Mouse (Mus musculus): ENCODE data around the gene Cluh. TPM values are rescaled to one million over a fixed set of nuclear protein-coding genes. Genes with fewer than 3 reads are reported as not detected.

Cluh gene
- polyA plus RNA-seq, 1 experiment, result 43.2 TPM

- peaks cover 9% of the 10 kb centered on the region; the same call in 1 of the 2 replicates for H3K4me1 ChIP-seq (replicated peaks; ENCODE audit: control insufficient read depth, insufficient read depth, low read length)
- no peak overlapping the region for H3K4me3 ChIP-seq (ENCODE audit: control insufficient read depth, insufficient read depth, low read length)
- 46% methylated on average over 8 of the region's 8 CpGs for WGBS
- no peak overlapping the region for H3K27ac ChIP-seq (ENCODE audit: control insufficient read depth, insufficient read depth, low read length)
- TF ChIP-seq CTCF (IDR thresholded peaks at IDR 0.05; ENCODE audit: borderline replicate concordance, control insufficient read depth, extremely low read depth, insufficient read depth, low read length, poor library complexity) (no peak), POLR2A (IDR thresholded peaks at IDR 0.05; ENCODE audit: control insufficient read depth, extremely low read depth, insufficient read depth, low read length, poor library complexity) (no peak)
- no peak for DNase-seq
- H3K27me3 ChIP-seq (ENCODE audit: control insufficient read depth, insufficient read depth, low read length), result no peaks in the 10 kb centered on the region
- H3K36me3 ChIP-seq (ENCODE audit: control insufficient read depth, insufficient read depth, low read length), result peaks cover 10% of the 10 kb centered on the region
Measured at GRCm38 (mm10) chr11:74664906-74665305, 15.6 kb downstream of the Cluh start.

DNA sequence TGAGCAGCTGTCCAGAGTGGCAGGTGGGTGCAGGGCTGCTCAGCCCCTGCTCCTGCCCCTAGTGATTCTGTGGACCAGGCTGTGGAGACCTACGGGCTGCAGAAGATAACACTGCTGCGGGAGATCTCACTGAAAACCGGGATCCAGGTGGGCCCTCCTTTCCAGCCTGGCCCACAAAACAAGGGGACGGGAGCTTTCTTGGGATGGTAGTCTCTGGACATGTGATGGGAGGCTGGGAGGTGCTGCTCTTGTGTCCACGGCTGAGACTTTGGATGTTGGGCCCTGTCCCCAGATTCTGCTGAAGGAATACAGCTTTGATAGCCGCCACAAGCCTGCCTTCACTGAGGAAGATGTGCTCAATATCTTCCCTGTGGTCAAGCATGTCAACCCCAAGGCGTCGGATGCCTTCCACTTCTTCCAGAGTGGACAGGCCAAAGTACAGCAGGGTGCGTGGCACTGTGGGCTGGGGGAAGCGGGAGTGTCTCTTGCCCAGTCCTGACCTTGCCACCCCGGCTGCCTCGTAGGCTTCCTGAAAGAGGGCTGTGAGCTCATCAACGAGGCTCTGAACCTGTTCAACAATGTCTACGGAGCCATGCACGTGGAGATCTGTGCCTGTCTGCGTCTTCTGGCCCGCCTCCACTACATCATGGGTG, 16.5 kb downstream of the Cluh start:
- TF ChIP-seq POLR2A (IDR thresholded peaks at IDR 0.05; ENCODE audit: control insufficient read depth, extremely low read depth, insufficient read depth, low read length, poor library complexity), result no peak
- TF ChIP-seq CTCF (IDR thresholded peaks at IDR 0.05; ENCODE audit: borderline replicate concordance, control insufficient read depth, extremely low read depth, insufficient read depth, low read length, poor library complexity), result no peak
- Histone ChIP-seq H3K27ac (ENCODE audit: control insufficient read depth, insufficient read depth, low read length) (no peak overlapping the region), H3K27me3 (ENCODE audit: control insufficient read depth, insufficient read depth, low read length) (no peaks in the 10 kb centered on the region), H3K36me3 (ENCODE audit: control insufficient read depth, insufficient read depth, low read length) (peaks cover 2% of the 10 kb centered on the region), H3K4me3 (ENCODE audit: control insufficient read depth, insufficient read depth, low read length) (no peak overlapping the region), H3K4me1 (replicated peaks; ENCODE audit: control insufficient read depth, insufficient read depth, low read length) (peaks cover 9% of the 10 kb centered on the region; the same call in 1 of the 2 replicates)
- DNase-seq, result no peak
- 94% methylated on average over 17 of the region's 17 CpGs for WGBS

DNA sequence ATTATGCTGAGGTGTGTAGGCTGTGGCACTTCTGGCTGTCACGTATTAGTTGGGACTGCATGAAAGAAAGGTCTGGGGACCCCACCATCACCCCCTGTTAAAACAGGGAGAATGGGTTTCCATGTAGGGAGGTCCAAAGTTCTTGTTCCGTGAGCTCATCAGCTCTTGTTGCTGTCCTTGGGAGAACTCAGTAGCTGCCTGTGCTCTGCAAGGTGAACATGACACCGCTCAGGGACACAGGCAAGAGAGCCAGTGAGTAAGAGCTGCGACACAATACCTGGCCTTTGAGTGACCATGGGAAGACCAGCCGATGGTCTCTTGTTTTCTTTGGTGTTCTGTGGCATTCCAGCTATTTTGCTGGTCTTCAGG, 17.0 kb downstream of the Cluh start:
- Histone ChIP-seq H3K4me3 (ENCODE audit: control insufficient read depth, insufficient read depth, low read length) (no peak overlapping the region), H3K27me3 (ENCODE audit: control insufficient read depth, insufficient read depth, low read length) (no peaks in the 10 kb centered on the region), H3K36me3 (ENCODE audit: control insufficient read depth, insufficient read depth, low read length) (no peaks in the 10 kb centered on the region), H3K4me1 (replicated peaks; ENCODE audit: control insufficient read depth, insufficient read depth, low read length) (peaks cover 9% of the 10 kb centered on the region; the same call in 1 of the 2 replicates), H3K27ac (ENCODE audit: control insufficient read depth, insufficient read depth, low read length) (no peak overlapping the region)
- WGBS, result 96% methylated on average over 5 of the region's 5 CpGs
- DNase-seq, result no peak
- no peak for TF ChIP-seq POLR2A (IDR thresholded peaks at IDR 0.05; ENCODE audit: control insufficient read depth, extremely low read depth, insufficient read depth, low read length, poor library complexity)
- TF ChIP-seq CTCF (IDR thresholded peaks at IDR 0.05; ENCODE audit: borderline replicate concordance, control insufficient read depth, extremely low read depth, insufficient read depth, low read length, poor library complexity), result no peak

DNA sequence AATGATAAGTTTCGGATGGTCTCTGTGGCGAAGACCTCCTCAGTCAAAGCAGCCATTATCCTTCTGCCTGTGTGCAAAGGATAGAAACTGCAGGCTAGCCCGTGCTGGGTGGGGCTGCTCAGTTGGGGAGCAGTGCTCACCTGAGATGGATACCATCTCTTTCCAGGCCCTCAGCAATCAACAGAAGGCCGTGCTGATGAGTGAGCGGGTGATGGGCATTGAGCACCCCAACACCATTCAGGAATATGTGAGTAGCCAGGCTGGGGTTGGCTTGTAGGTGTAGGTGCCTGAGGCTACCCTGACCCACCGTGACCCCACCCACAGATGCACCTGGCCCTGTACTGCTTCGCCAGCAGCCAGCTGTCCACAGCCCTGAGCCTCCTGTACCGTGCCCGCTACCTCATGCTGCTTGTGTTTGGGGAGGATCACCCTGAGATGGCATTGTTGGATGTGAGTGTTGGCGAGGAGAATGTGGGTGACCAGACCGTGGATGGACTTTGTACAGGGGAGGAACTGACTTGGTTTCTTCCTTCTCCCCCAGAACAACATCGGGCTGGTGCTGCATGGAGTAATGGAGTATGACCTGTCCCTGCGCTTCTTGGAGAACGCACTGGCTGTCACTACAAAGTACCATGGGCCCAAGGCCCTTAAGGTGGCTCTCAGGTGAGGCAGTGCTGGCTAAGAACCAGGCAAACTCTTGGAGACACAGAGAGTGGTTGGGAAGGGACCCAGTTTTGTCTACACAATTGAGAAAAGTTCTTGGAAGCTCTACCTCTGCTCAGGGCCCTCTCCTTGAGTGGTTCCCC, 17.7 kb downstream of the Cluh start:
- Histone ChIP-seq H3K27ac (ENCODE audit: control insufficient read depth, insufficient read depth, low read length) (no peak overlapping the region), H3K36me3 (ENCODE audit: control insufficient read depth, insufficient read depth, low read length) (no peaks in the 10 kb centered on the region), H3K4me1 (replicated peaks; ENCODE audit: control insufficient read depth, insufficient read depth, low read length) (peaks cover 3% of the 10 kb centered on the region; the same call in 1 of the 2 replicates), H3K4me3 (ENCODE audit: control insufficient read depth, insufficient read depth, low read length) (no peak overlapping the region), H3K27me3 (ENCODE audit: control insufficient read depth, insufficient read depth, low read length) (no peaks in the 10 kb centered on the region)
- DNase-seq, result no peak
- WGBS, result 97% methylated on average over 14 of the region's 14 CpGs
- TF ChIP-seq POLR2A (IDR thresholded peaks at IDR 0.05; ENCODE audit: control insufficient read depth, extremely low read depth, insufficient read depth, low read length, poor library complexity), result no peak
- no peak for TF ChIP-seq CTCF (IDR thresholded peaks at IDR 0.05; ENCODE audit: borderline replicate concordance, control insufficient read depth, extremely low read depth, insufficient read depth, low read length, poor library complexity)

DNA sequence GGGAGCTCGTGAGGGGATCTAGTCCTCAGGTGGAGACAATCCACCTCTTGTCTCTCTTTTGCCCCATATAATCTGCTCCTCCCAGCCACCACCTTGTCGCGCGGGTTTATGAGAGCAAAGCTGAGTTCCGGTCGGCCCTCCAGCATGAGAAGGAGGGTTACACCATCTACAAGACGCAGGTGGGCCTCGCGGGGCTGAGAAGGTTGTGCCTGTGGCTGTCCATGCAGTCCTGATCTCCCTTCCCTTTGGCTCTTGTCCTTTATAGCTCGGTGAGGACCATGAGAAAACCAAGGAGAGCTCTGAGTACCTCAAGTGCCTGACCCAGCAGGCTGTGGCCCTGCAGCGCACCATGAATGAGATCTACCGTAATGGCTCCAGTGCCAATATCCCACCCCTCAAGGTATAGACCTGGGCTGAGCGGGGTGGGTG, 18.3 kb downstream of the Cluh start:
- TF ChIP-seq POLR2A (IDR thresholded peaks at IDR 0.05; ENCODE audit: control insufficient read depth, extremely low read depth, insufficient read depth, low read length, poor library complexity) (no peak), CTCF (IDR thresholded peaks at IDR 0.05; ENCODE audit: borderline replicate concordance, control insufficient read depth, extremely low read depth, insufficient read depth, low read length, poor library complexity) (no peak)
- no peaks in the 10 kb centered on the region for H3K27me3 ChIP-seq (ENCODE audit: control insufficient read depth, insufficient read depth, low read length)
- H3K4me3 ChIP-seq (ENCODE audit: control insufficient read depth, insufficient read depth, low read length), result no peak overlapping the region
- 0 out of 2 replicates have a peak, but pooled peaks cover 3% of the 10 kb centered on the region for H3K4me1 ChIP-seq (replicated peaks; ENCODE audit: control insufficient read depth, insufficient read depth, low read length)
- DNase-seq, result no peak
- H3K36me3 ChIP-seq (ENCODE audit: control insufficient read depth, insufficient read depth, low read length), result no peaks in the 10 kb centered on the region
- no peak overlapping the region for H3K27ac ChIP-seq (ENCODE audit: control insufficient read depth, insufficient read depth, low read length)
- WGBS, result 98% methylated on average over 13 of the region's 13 CpGs

GRCm38 (mm10) chr11:74668466-74668865, 19.2 kb downstream of the Cluh start:
- H3K4me3 ChIP-seq (ENCODE audit: control insufficient read depth, insufficient read depth, low read length), result no peak overlapping the region
- DNase-seq, result no peak
- no peaks in the 10 kb centered on the region; the same call in 1 of the 2 replicates for H3K36me3 ChIP-seq (ENCODE audit: control insufficient read depth, insufficient read depth, low read length)
- H3K27me3 ChIP-seq (ENCODE audit: control insufficient read depth, insufficient read depth, low read length), result no peaks in the 10 kb centered on the region
- TF ChIP-seq POLR2A (IDR thresholded peaks at IDR 0.05; ENCODE audit: control insufficient read depth, extremely low read depth, insufficient read depth, low read length, poor library complexity) (no peak), CTCF (IDR thresholded peaks at IDR 0.05; ENCODE audit: borderline replicate concordance, control insufficient read depth, extremely low read depth, insufficient read depth, low read length, poor library complexity) (no peak)
- 94% methylated on average over 5 of the region's 5 CpGs for WGBS
- 0 out of 2 replicates have a peak, but pooled peaks cover 3% of the 10 kb centered on the region for H3K4me1 ChIP-seq (replicated peaks; ENCODE audit: control insufficient read depth, insufficient read depth, low read length)
- no peak overlapping the region for H3K27ac ChIP-seq (ENCODE audit: control insufficient read depth, insufficient read depth, low read length)

All from thymus, adult 2 months (tissue).